Mouse (Mus musculus) brain, embryonic 14.5 days (tissue): ENCODE measurements around the gene Sh3pxd2a.

Source experiments
- CTCF ChIP-seq: fragments of 200-500 bp; IDR thresholded peaks from 2 replicates; pipeline ENCODE4 v1.5.1; 2012; ENCODE audit warnings: inconsistent platforms, mild to moderate bottlenecking, moderate library complexity, borderline replicate concordance; ENCODE audit not compliant: insufficient read depth, insufficient read length; ENCODE audit errors: extremely low read depth
- POLR2A ChIP-seq: fragments of 200-500 bp; IDR thresholded peaks from 2 replicates; pipeline ENCODE4 v1.6.1; 2012; ENCODE audit warnings: mild to moderate bottlenecking, inconsistent platforms, borderline replicate concordance; ENCODE audit not compliant: poor library complexity, insufficient read depth, insufficient read length, severe bottlenecking; ENCODE audit errors: extremely low read depth

GRCm38 (mm10) chr19:47263621-47264020 lies 200.6 kb downstream of the Sh3pxd2a start:
- no peak for TF ChIP-seq POLR2A
- no peak for TF ChIP-seq CTCF
